Mouse (Mus musculus) myocyte (in vitro differentiated cells): Measurements from ENCODE around the gene Gatad2b.

Experiments
- CEBPB ChIP-seq: IDR thresholded peaks from 2 replicates; pipeline ENCODE4 v1.6.1; 2011; ENCODE audit warnings: mild to moderate bottlenecking, moderate library complexity; ENCODE audit not compliant: poor library complexity, insufficient read depth, severe bottlenecking
- E2F4 ChIP-seq: IDR thresholded peaks from one replicate; pipeline ENCODE4 v1.6.1; 2011; ENCODE audit warnings: mild to moderate bottlenecking, control low read depth, moderate library complexity; ENCODE audit not compliant: insufficient read depth
- MAX ChIP-seq: IDR thresholded peaks from one replicate; pipeline ENCODE4 v1.6.1; 2011; ENCODE audit warnings: low read depth, mild to moderate bottlenecking, control low read depth
- MYOG ChIP-seq, 3 experiments: IDR thresholded peaks; one replicate each; pipeline ENCODE4 v1.6.1; 2011; ENCODE audit warnings: control low read depth in 2 of 3, low read depth in 2 of 3, mild to moderate bottlenecking in 2 of 3; ENCODE audit not compliant: insufficient read length in 2 of 3, control insufficient read depth in 1 of 3, insufficient read depth in 1 of 3
- POLR2A ChIP-seq: IDR thresholded peaks from one replicate; pipeline ENCODE4 v1.6.1; 2011; ENCODE audit warnings: low read depth, mild to moderate bottlenecking, control low read depth, moderate library complexity; ENCODE audit not compliant: insufficient read length
- POLR2AphosphoS2 ChIP-seq: IDR thresholded peaks from one replicate; pipeline ENCODE4 v1.6.1; 2011; ENCODE audit warnings: low read depth, control low read depth; ENCODE audit not compliant: insufficient read length
- TCF12 ChIP-seq: IDR thresholded peaks from one replicate; pipeline ENCODE4 v1.6.1; 2011; ENCODE audit warnings: mild to moderate bottlenecking, control low read depth; ENCODE audit not compliant: poor library complexity, insufficient read depth, severe bottlenecking
- TCF3 ChIP-seq: IDR thresholded peaks from one replicate; pipeline ENCODE4 v1.6.1; 2011; ENCODE audit warnings: low read depth, control low read depth; ENCODE audit not compliant: insufficient read length
- USF1 ChIP-seq: IDR thresholded peaks from one replicate; pipeline ENCODE4 v1.6.1; 2011; ENCODE audit warnings: low read depth, mild to moderate bottlenecking, control low read depth, moderate library complexity

GRCm38 (mm10) chr3:90404121-90404520 lies 111.1 kb downstream of the Gatad2b start:
- TF ChIP-seq POLR2AphosphoS2: no peak
- TF ChIP-seq POLR2A: no peak
- no peak for TF ChIP-seq CEBPB
- no peak for TF ChIP-seq MAX
- TF ChIP-seq MYOG (IDR thresholded peaks at IDR 0.05; ENCODE audit: control insufficient read depth in 1 of 3, insufficient read depth in 1 of 3, insufficient read length in 2 of 3, low read depth in 2 of 3): no peak
- no peak for TF ChIP-seq TCF12
- no peak for TF ChIP-seq TCF3
- no peak for TF ChIP-seq E2F4
- no peak for TF ChIP-seq USF1
